Mouse (Mus musculus) common myeloid progenitor, adult 5-6 weeks (primary cell): ENCODE results near the gene Trpm8. TPM values are rescaled to one million over a fixed set of nuclear protein-coding genes. Genes with fewer than 3 reads are reported as not detected.

Source experiments
- ATAC-seq: replicated peaks from 2 replicates; pipeline ENCODE4 v1.8.0; 2016; ENCODE audit warnings: low read depth, mild to moderate bottlenecking, moderate TSS enrichment, inconsistent platforms; ENCODE audit not compliant: poor library complexity, severe bottlenecking
- total RNA-seq: library from RNA; stranded (forward); fragments of 200-1000, 187-1606 nt; gene quantifications from 2 replicates; pipeline ENCODE4 v1.2.3, GENCODE M21; 2017

The Trpm8 gene
- total RNA-seq, 1 experiment from 2014 or later = not detected

- no peak for ATAC-seq
Observed at GRCm38 (mm10) chr1:88322146-88322545, 44.7 kb downstream of the Trpm8 start.

GRCm38 (mm10) chr1:88323101-88323500 lies 45.6 kb downstream of the Trpm8 start:
- no peak for ATAC-seq

GRCm38 (mm10) chr1:88339481-88339880 lies 62.0 kb downstream of the Trpm8 start:
- ATAC-seq = no peak

- no peak for ATAC-seq
Observed at GRCm38 (mm10) chr1:88342615-88343014, 65.2 kb downstream of the Trpm8 start.

GRCm38 (mm10) chr1:88345580-88345979 lies 68.1 kb downstream of the Trpm8 start:
- ATAC-seq = no peak

GRCm38 (mm10) chr1:88348496-88349005 lies 71.1 kb downstream of the Trpm8 start:
- no peak for ATAC-seq

- no peak for ATAC-seq
Observed at GRCm38 (mm10) chr1:88350761-88351160, 73.3 kb downstream of the Trpm8 start.

GRCm38 (mm10) chr1:88355025-88355424 lies 77.6 kb downstream of the Trpm8 start:
- no peak for ATAC-seq

GRCm38 (mm10) chr1:88355681-88356080 lies 78.2 kb downstream of the Trpm8 start:
- no peak for ATAC-seq

GRCm38 (mm10) chr1:88356616-88357015 lies 79.2 kb downstream of the Trpm8 start:
- ATAC-seq = no peak

GRCm38 (mm10) chr1:88357458-88358090 lies 80.1 kb downstream of the Trpm8 start:
- ATAC-seq = peak; percentile 83

GRCm38 (mm10) chr1:88358102-88358654 lies 80.7 kb downstream of the Trpm8 start:
- no peak for ATAC-seq

- ATAC-seq = no peak
Observed at GRCm38 (mm10) chr1:88361085-88361484, 83.6 kb downstream of the Trpm8 start.

- no peak for ATAC-seq
Observed at GRCm38 (mm10) chr1:88366881-88367644, 89.6 kb downstream of the Trpm8 start.

GRCm38 (mm10) chr1:88378446-88378845 lies 101.0 kb downstream of the Trpm8 start:
- ATAC-seq = no peak

- no peak for ATAC-seq
Observed at GRCm38 (mm10) chr1:88391632-88392031, 114.2 kb downstream of the Trpm8 start.

- no peak for ATAC-seq
Observed at GRCm38 (mm10) chr1:88393321-88393720, 115.9 kb downstream of the Trpm8 start.

GRCm38 (mm10) chr1:88403378-88403777 lies 125.9 kb downstream of the Trpm8 start:
- no peak for ATAC-seq

GRCm38 (mm10) chr1:88406078-88406806 lies 128.8 kb downstream of the Trpm8 start:
- ATAC-seq = no peak

GRCm38 (mm10) chr1:88406807-88407198 lies 129.3 kb downstream of the Trpm8 start, which contains the start of gene Spp2:
Spp2 (plus strand) TSS chr1:88406961.
- no peak for ATAC-seq
